Comparison of ENCODE assay signal across 22 mouse cellular contexts in the genomic region with DNA sequence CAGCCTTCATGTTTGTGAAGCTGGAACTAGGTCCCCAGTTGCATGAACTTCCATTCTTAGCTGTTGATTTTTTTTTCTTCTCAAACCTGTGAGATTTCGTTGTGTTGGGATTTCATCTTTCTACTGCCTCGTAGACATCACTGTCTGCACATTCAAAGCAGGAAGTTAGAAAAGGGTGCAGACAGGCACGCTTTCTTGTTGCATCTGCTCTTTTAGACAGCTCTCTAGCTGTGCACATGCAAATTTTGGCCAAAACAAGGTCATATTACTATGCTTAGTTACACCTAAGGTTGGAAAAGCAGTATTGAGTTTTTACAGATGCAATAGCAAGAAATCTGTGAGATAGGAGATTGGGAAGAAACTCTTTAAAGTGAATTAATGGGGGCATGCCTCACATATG. TPM values are rescaled to one million over a fixed set of nuclear protein-coding genes. Genes with fewer than 3 reads are reported as not detected.
A peak's percentile ranks its signal among the peaks of the same experiment; 100 is the strongest.
DNase-seq lines count a peak whose midpoint lies in the region; ATAC-seq and TF ChIP-seq lines count a peak whose summit lies in the region.
"Had no signal": no experiment of that assay in that cellular context is flagged by ENCODE, and none has a peak within 500 bp of the region (broad histone marks: within the 10 kb centered on the region; RNA-seq: fewer than 3 reads in every experiment).

No protein-coding gene starts in this region.

- 69% methylated on average over 3 of the region's 3 CpGs for WGBS in heart, postnatal 0 days
- 81% methylated on average over 3 of the region's 3 CpGs for WGBS in forebrain, embryonic 16.5 days

- intact Hi-C loops in gastrocnemius, postnatal 36 days (cut with DNase I), result no loop called here

- ATAC-seq in heart, postnatal 0 days (ENCODE audit: insufficient read depth, low read depth), result no peak
- no peak for ATAC-seq in forebrain, embryonic 16.5 days
- ATAC-seq: forebrain, postnatal 0 days; hindbrain, postnatal 0 days had no signal

- no peak for DNase-seq in heart, postnatal 0 days (ENCODE audit: low spot score)
- DNase-seq in heart, adult 18-20 months, result no peak
- peak; percentile 59 for DNase-seq in thymus, postnatal 14 days
- DNase-seq in thymus, postnatal 4 days, result no peak
- DNase-seq in naive thymus-derived CD4-positive, alpha-beta T cell, adult 2 months (ENCODE audit: low read depth), result peak; percentile 55
- no peak for DNase-seq in gastrocnemius, postnatal 36 days
- DNase-seq: adrenal gland, postnatal 10 days; cerebellum, adult 18-20 months; cerebellum, adult 9-11 months; cerebellum, postnatal 36 days; forebrain, postnatal 0 days; gastrocnemius, postnatal 25 days; heart, postnatal 14 days had no signal

- no peaks in the 10 kb centered on the region for H3K36me3 ChIP-seq in heart, postnatal 0 days (replicated peaks; ENCODE audit: control insufficient read depth, insufficient read depth, low read length)
- H3K36me3 ChIP-seq in forebrain, embryonic 16.5 days (ENCODE audit: control insufficient read depth, insufficient read depth), result no peaks in the 10 kb centered on the region
- H3K36me3 ChIP-seq: embryonic facial prominence, embryonic 13.5 days; forebrain, embryonic 12.5 days; heart, embryonic 10.5 days; hindbrain, embryonic 13.5 days had no signal

- no peak overlapping the region for H3K4me3 ChIP-seq in heart, postnatal 0 days (ENCODE audit: low read depth, low read length)
- no peak overlapping the region for H3K4me3 ChIP-seq in forebrain, embryonic 16.5 days (replicated peaks; ENCODE audit: low read length)
- H3K4me3 ChIP-seq: embryonic facial prominence, embryonic 13.5 days; forebrain, embryonic 12.5 days; heart, embryonic 10.5 days; hindbrain, embryonic 13.5 days had no signal

- H3K4me2 ChIP-seq in heart, postnatal 0 days (ENCODE audit: low read depth, low read length), result no peak overlapping the region
- no peak overlapping the region for H3K4me2 ChIP-seq in forebrain, embryonic 16.5 days (ENCODE audit: low read length)
- H3K4me2 ChIP-seq: embryonic facial prominence, embryonic 13.5 days; forebrain, embryonic 12.5 days; hindbrain, embryonic 13.5 days had no signal

- H3K27me3 ChIP-seq in heart, postnatal 0 days (ENCODE audit: control insufficient read depth, insufficient read depth, low read length), result no peaks in the 10 kb centered on the region
- H3K27me3 ChIP-seq in forebrain, embryonic 16.5 days (replicated peaks; ENCODE audit: control insufficient read depth, insufficient read depth, low read length), result no peaks in the 10 kb centered on the region
- H3K27me3 ChIP-seq: embryonic facial prominence, embryonic 13.5 days; forebrain, embryonic 12.5 days had no signal

- H3K4me1 ChIP-seq in heart, postnatal 0 days (ENCODE audit: control insufficient read depth, insufficient read depth), result peaks cover 5% of the 10 kb centered on the region; the same call in 1 of the 2 replicates
- peaks cover under 1% of the 10 kb centered on the region for H3K4me1 ChIP-seq in forebrain, embryonic 16.5 days (replicated peaks; ENCODE audit: control insufficient read depth, insufficient read depth, low read length)
- H3K4me1 ChIP-seq: hindbrain, embryonic 13.5 days had no signal

- H3K9me3 ChIP-seq in heart, postnatal 0 days (replicated peaks; ENCODE audit: control insufficient read depth, low read length), result no peaks in the 10 kb centered on the region
- H3K9me3 ChIP-seq in forebrain, embryonic 16.5 days (ENCODE audit: control insufficient read depth, low read length), result no peaks in the 10 kb centered on the region
- H3K9me3 ChIP-seq: embryonic facial prominence, embryonic 13.5 days; forebrain, embryonic 12.5 days; heart, embryonic 10.5 days; hindbrain, embryonic 13.5 days had no signal

- TF ChIP-seq EP300 in heart, postnatal 0 days (IDR thresholded peaks at IDR 0.05; ENCODE audit: low read depth), result no peak

- H3K9ac ChIP-seq in heart, postnatal 0 days (replicated peaks; ENCODE audit: low read depth, low read length), result no peak overlapping the region
- no peak overlapping the region for H3K9ac ChIP-seq in forebrain, embryonic 16.5 days (replicated peaks; ENCODE audit: low read depth, low read length)
- H3K9ac ChIP-seq: embryonic facial prominence, embryonic 13.5 days; forebrain, embryonic 12.5 days; forebrain, postnatal 0 days; hindbrain, embryonic 13.5 days had no signal

- H3K27ac ChIP-seq in heart, postnatal 0 days (ENCODE audit: low read depth), result peak overlapping the region; percentile 52; the same call in 1 of the 2 replicates
- H3K27ac ChIP-seq in forebrain, embryonic 16.5 days (ENCODE audit: low read length), result no peak overlapping the region
- H3K27ac ChIP-seq: embryonic facial prominence, embryonic 13.5 days; forebrain, embryonic 12.5 days; heart, embryonic 10.5 days; hindbrain, embryonic 13.5 days; hindbrain, postnatal 0 days had no signal

- TF ChIP-seq CTCF in heart, postnatal 0 days (IDR thresholded peaks at IDR 0.05; ENCODE audit: low read depth), result no peak

RNA-seq across cellular contexts. Expression of a gene that starts 4.5 kb away (rescaled TPM):
- 21.6 and 38.6 TPM in 2 replicates for total RNA-seq in heart, postnatal 0 days (2014; rRNA removed; ENCODE audit: low replicate concordance)
- polyA plus RNA-seq in heart, postnatal 0 days (2015; fragmentation: Nextera tagmentation; extraction: Ambion mirVana), result 40.1 and 42.2 TPM in 2 replicates
- 10 to 100 TPM; 48.1 to 56.9 TPM for total RNA-seq in heart, adult 18-20 months (2021)
- 16.8 and 19.7 TPM in 2 replicates for polyA plus RNA-seq in forebrain, embryonic 16.5 days (2015; fragmentation: Nextera tagmentation; extraction: Ambion mirVana)
- total RNA-seq in gastrocnemius, postnatal 36 days (2021), result 10 to 100 TPM; 25.7 to 28.1 TPM

RNA-seq across cellular contexts. Expression of a gene that starts 34.5 kb away (rescaled TPM):
- not detected in 2 replicates for total RNA-seq in heart, postnatal 0 days (2014; rRNA removed; ENCODE audit: low replicate concordance)
- not detected in 2 replicates for polyA plus RNA-seq in heart, postnatal 0 days (2015; fragmentation: Nextera tagmentation; extraction: Ambion mirVana)
- total RNA-seq in heart, adult 18-20 months (2021), result 1 to 10 TPM in 1 of 2 experiments, not detected in 1; 2.7 TPM
- polyA plus RNA-seq in forebrain, embryonic 16.5 days (2015; fragmentation: Nextera tagmentation; extraction: Ambion mirVana), result not detected in 2 replicates
- total RNA-seq in gastrocnemius, postnatal 36 days (2021), result not detected
- total RNA-seq: forebrain, postnatal 0 days; gastrocnemius, adult 18-20 months; gastrocnemius, postnatal 25 days; heart, postnatal 14 days; hindbrain, postnatal 0 days; MEL had no signal
- polyA plus RNA-seq: embryonic facial prominence, embryonic 13.5 days; forebrain, embryonic 12.5 days; forebrain, postnatal 0 days; heart, embryonic 10.5 days; heart, embryonic 14.5 days; hindbrain, embryonic 13.5 days; hindbrain, postnatal 0 days had no signal

Comparison
In these comparisons a context has a peak if more than half of its experiments do, and no peak if none do; other contexts are left out.
1. DNase-seq: peak in thymus, postnatal 14 days (single experiment) and naive thymus-derived CD4-positive, alpha-beta T cell, adult 2 months (single experiment); none in heart, postnatal 0 days (single experiment), heart, adult 18-20 months (0 of 2), thymus, postnatal 4 days (single experiment) and gastrocnemius, postnatal 36 days (0 of 2).